Mouse (Mus musculus) hindbrain, postnatal 0 days (tissue): ENCODE measurements around the gene Olfr806. TPM values are rescaled to one million over a fixed set of nuclear protein-coding genes. Genes with fewer than 3 reads are reported as not detected.

ENCODE experiments used
- ATAC-seq: fragments of 200-750 bp; cut with Nextera tagmentation; 2 replicates; pipeline ENCODE4 v1.8.0; 2017; ENCODE audit warnings: mild to moderate bottlenecking, moderate TSS enrichment, moderate library complexity
- DNase-seq: peaks from one replicate; pipeline ENCODE4 v3.0.0-alpha.2; 2015; ENCODE audit warnings: low spot score
- H3K27ac ChIP-seq: fragments of 300-500 bp; sonication (generic); 2 replicates; pipeline ENCODE4 v1.5.1; 2014; ENCODE audit warnings: mild to moderate bottlenecking
- H3K27me3 ChIP-seq: fragments of 300-500 bp; sonication (generic); 2 replicates; pipeline ENCODE4 v1.6.1; 2014; ENCODE audit warnings: low read length, mixed read lengths; ENCODE audit not compliant: insufficient read depth
- H3K36me3 ChIP-seq: fragments of 300-500 bp; sonication (generic); 2 replicates; pipeline ENCODE4 v1.6.1; 2014; ENCODE audit warnings: low read length, mixed read lengths; ENCODE audit not compliant: insufficient read depth
- H3K4me1 ChIP-seq: fragments of 300-500 bp; sonication (generic); 2 replicates; pipeline ENCODE4 v1.6.1; 2014; ENCODE audit warnings: antibody characterized with exemption, low read length, mixed read lengths; ENCODE audit not compliant: insufficient read depth
- H3K4me2 ChIP-seq: fragments of 300-500 bp; sonication (generic); 2 replicates; pipeline ENCODE4 v1.6.1; 2014; ENCODE audit warnings: low read depth, mild to moderate bottlenecking, low read length, moderate library complexity, mixed read lengths
- H3K4me3 ChIP-seq: fragments of 300-500 bp; sonication (generic); 2 replicates; pipeline ENCODE4 v1.5.1; 2014; ENCODE audit warnings: low read length
- H3K9ac ChIP-seq: fragments of 300-500 bp; sonication (generic); replicated peaks from 2 replicates; pipeline ENCODE4 v1.6.1; 2014; ENCODE audit warnings: mild to moderate bottlenecking, low read length, moderate library complexity, mixed read lengths
- H3K9me3 ChIP-seq: fragments of 300-500 bp; sonication (generic); 2 replicates; pipeline ENCODE4 v1.6.1; 2016; ENCODE audit warnings: low read length, mixed read lengths
- CTCF ChIP-seq: IDR thresholded peaks from 2 replicates; pipeline ENCODE4 v1.5.1; 2016; ENCODE audit warnings: antibody characterized with exemption, control low read depth, low read depth
- WGBS: fragments of 180-500 bp; shearing (Covaris S2); extraction: QIAGEN DNeasy Blood & Tissue Kit; methylation state at CpG from one replicate; pipeline ENCODE4 v1.1.7; 2014; 5-methylcytosine and 5-hydroxymethylcytosine counted together
- polyA plus RNA-seq: library from polyadenylated mRNA; unstranded; fragments of >200 nt; fragmentation: Nextera tagmentation; extraction: Ambion mirVana; gene quantifications from 2 replicates; pipeline ENCODE4 v1.2.1, GENCODE M21; 2015
- total RNA-seq: library from RNA; depleted of rRNA; stranded (reverse); fragments of >200 nt; gene quantifications from 2 replicates; pipeline ENCODE4 v1.2.3, GENCODE M21; 2014; rRNA removed

Gene Olfr806
- total RNA-seq (not detected in 2 replicates), polyA plus RNA-seq (not detected in 2 replicates)

GRCm38 (mm10) chr10:129741821-129742220 is at the start of gene Olfr806:
Gene Olfr806, minus strand, starts transcription at chr10:129741921.
- Histone ChIP-seq H3K4me1 (no peaks in the 10 kb centered on the region), H3K36me3 (no peaks in the 10 kb centered on the region), H3K27me3 (no peaks in the 10 kb centered on the region), H3K9me3 (no peaks in the 10 kb centered on the region), H3K4me3 (no peak within 1 kb of the TSS), H3K9ac (no peak within 1 kb of the TSS), H3K27ac (no peak within 1 kb of the TSS), H3K4me2 (no peak within 1 kb of the TSS)
- no peak for ATAC-seq
- no peak for DNase-seq
- TF ChIP-seq CTCF: no peak

GRCm38 (mm10) chr10:129778123-129778522 is 36.4 kb upstream of the Olfr806 start:
- Histone ChIP-seq H3K36me3 (no peaks in the 10 kb centered on the region), H3K27ac (no peak overlapping the region), H3K4me2 (no peak overlapping the region), H3K4me3 (no peak overlapping the region), H3K9me3 (no peaks in the 10 kb centered on the region), H3K9ac (no peak overlapping the region), H3K27me3 (no peaks in the 10 kb centered on the region), H3K4me1 (no peaks in the 10 kb centered on the region)
- TF ChIP-seq CTCF: no peak
- no peak for ATAC-seq
- DNase-seq: no peak

- no peaks in the 10 kb centered on the region for H3K36me3 ChIP-seq
- no peaks in the 10 kb centered on the region for H3K9me3 ChIP-seq
- ATAC-seq: no peak
- no peak for TF ChIP-seq CTCF
- no peaks in the 10 kb centered on the region for H3K4me1 ChIP-seq
- DNase-seq: no peak
- H3K4me2 ChIP-seq: no peak within 1 kb of the TSS
- no peaks in the 10 kb centered on the region for H3K27me3 ChIP-seq
- no peak within 1 kb of the TSS for H3K4me3 ChIP-seq
- H3K27ac ChIP-seq: no peak within 1 kb of the TSS
- H3K9ac ChIP-seq: no peak within 1 kb of the TSS
Observed at GRCm38 (mm10) chr10:129774338-129774737, 32.6 kb upstream of the Olfr806 start, which contains the start of gene Olfr809. Gene Olfr809, plus strand, starts transcription at chr10:129774638.

GRCm38 (mm10) chr10:129765182-129765581 is 23.5 kb upstream of the Olfr806 start, which contains the start of gene Olfr808:
Gene Olfr808, plus strand, starts transcription at chr10:129765482.
- no peak for TF ChIP-seq CTCF
- no peaks in the 10 kb centered on the region for H3K36me3 ChIP-seq
- H3K9ac ChIP-seq: no peak within 1 kb of the TSS
- WGBS: 98% methylated on average over 1 of the region's 1 CpGs
- no peaks in the 10 kb centered on the region for H3K27me3 ChIP-seq
- DNase-seq (no peak), ATAC-seq (no peak)
- no peaks in the 10 kb centered on the region for H3K4me1 ChIP-seq
- H3K27ac ChIP-seq: no peak within 1 kb of the TSS
- H3K4me2 ChIP-seq: no peak within 1 kb of the TSS
- H3K9me3 ChIP-seq: no peaks in the 10 kb centered on the region
- H3K4me3 ChIP-seq: no peak within 1 kb of the TSS

GRCm38 (mm10) chr10:129757693-129758092 is 16.0 kb upstream of the Olfr806 start, which contains the start of gene Olfr807:
Gene Olfr807, minus strand, starts transcription at chr10:129757793.
- Histone ChIP-seq H3K27ac (no peak within 1 kb of the TSS), H3K27me3 (no peaks in the 10 kb centered on the region), H3K4me3 (no peak within 1 kb of the TSS), H3K4me1 (no peaks in the 10 kb centered on the region), H3K9ac (no peak within 1 kb of the TSS), H3K4me2 (no peak within 1 kb of the TSS), H3K9me3 (no peaks in the 10 kb centered on the region), H3K36me3 (no peaks in the 10 kb centered on the region)
- TF ChIP-seq CTCF: no peak
- 94% methylated on average over 1 of the region's 1 CpGs for WGBS
- ATAC-seq (no peak), DNase-seq (no peak)

GRCm38 (mm10) chr10:129729275-129729674 is 12.4 kb downstream of the Olfr806 start, which contains the start of gene Olfr805:
Gene Olfr805, minus strand, starts transcription at chr10:129729375.
- no peak within 1 kb of the TSS for H3K4me3 ChIP-seq
- ATAC-seq (no peak), DNase-seq (no peak)
- H3K4me2 ChIP-seq: no peak within 1 kb of the TSS
- WGBS: 93% methylated on average over 2 of the region's 2 CpGs
- no peaks in the 10 kb centered on the region for H3K9me3 ChIP-seq
- H3K36me3 ChIP-seq: no peaks in the 10 kb centered on the region
- H3K27me3 ChIP-seq: no peaks in the 10 kb centered on the region
- TF ChIP-seq CTCF: no peak
- H3K27ac ChIP-seq: no peak within 1 kb of the TSS
- no peak within 1 kb of the TSS for H3K9ac ChIP-seq
- H3K4me1 ChIP-seq: no peaks in the 10 kb centered on the region

GRCm38 (mm10) chr10:129702910-129703309 is 38.8 kb downstream of the Olfr806 start, which contains the start of gene Olfr804:
Gene Olfr804, plus strand, starts transcription at chr10:129703210.
- Histone ChIP-seq H3K9ac (no peak within 1 kb of the TSS), H3K4me2 (no peak within 1 kb of the TSS), H3K4me1 (no peaks in the 10 kb centered on the region), H3K36me3 (no peaks in the 10 kb centered on the region), H3K9me3 (no peaks in the 10 kb centered on the region), H3K4me3 (no peak within 1 kb of the TSS), H3K27me3 (no peaks in the 10 kb centered on the region), H3K27ac (no peak within 1 kb of the TSS)
- TF ChIP-seq CTCF: no peak
- DNase-seq: no peak
- ATAC-seq: no peak
